Mouse (Mus musculus): ENCODE measurements around the gene Tfcp2l1.

Gene Tfcp2l1

DNA sequence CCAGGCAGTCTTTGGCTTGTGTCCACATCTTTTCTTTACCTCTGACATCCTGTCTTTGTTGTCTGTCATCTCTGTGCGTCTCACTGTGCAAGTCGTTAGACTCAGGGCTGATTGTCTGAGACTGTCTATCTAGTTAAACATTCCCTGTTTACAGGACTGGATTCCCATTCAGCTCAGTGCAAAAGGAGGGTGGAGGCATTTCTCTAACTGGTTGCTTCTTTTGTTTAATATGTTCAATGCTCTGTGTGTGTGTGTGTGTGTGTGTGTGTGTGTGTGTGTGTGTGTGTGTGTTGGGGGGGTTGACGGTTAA is 23.0 kb downstream of the Tfcp2l1 start:
- DNase-seq (ENCODE audit: low read depth, low spot score), result no peak

DNA sequence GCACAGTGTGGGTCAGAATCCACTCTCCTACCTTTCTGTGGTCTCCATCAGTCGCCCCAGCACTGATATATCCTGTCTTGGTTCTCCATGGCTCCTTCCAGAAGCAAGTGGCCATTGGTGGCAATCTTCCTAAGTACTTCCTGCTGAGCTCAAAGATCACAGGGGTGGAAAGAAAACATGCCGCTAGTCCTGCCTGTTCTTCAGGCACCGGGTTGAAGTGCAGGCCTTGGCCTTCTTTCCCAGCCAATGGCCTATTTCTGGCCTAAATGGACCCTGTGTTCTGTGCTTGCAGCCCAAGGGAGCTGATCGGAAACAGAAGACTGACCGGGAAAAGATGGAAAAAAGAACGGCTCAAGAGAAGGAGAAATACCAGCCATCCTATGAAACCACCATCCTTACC is 31.0 kb downstream of the Tfcp2l1 start:
- DNase-seq (ENCODE audit: low read depth, low spot score), result no peak

DNA sequence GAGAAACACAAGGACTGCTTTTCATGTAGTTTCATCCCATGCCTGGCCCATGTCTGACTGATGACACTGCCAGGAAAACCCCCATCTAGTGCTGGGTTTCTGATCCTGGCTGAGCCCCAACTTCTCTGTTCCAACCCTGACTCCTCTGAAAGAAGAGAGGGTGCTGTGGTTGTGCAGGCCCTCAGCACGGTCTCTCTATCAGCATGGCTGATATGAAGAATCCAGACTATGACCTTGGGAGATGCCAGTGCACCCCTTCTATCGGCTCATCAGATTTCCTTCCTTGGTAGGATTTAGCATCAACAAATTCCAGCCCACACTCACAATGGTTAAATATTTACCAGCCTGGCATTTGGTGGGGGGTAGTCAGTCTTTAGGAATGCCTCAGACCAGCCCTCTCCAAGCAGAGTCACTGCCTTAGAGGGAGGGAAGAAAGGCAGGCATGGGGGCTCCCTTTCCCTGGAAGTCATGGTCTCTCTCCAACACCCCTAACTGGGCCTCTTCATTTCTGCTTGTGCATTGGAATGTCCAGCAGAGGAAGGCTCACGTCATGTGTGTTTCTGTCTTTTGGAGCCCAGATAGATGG is 33.2 kb downstream of the Tfcp2l1 start:
- DNase-seq (ENCODE audit: low read depth, low spot score), result no peak

DNA sequence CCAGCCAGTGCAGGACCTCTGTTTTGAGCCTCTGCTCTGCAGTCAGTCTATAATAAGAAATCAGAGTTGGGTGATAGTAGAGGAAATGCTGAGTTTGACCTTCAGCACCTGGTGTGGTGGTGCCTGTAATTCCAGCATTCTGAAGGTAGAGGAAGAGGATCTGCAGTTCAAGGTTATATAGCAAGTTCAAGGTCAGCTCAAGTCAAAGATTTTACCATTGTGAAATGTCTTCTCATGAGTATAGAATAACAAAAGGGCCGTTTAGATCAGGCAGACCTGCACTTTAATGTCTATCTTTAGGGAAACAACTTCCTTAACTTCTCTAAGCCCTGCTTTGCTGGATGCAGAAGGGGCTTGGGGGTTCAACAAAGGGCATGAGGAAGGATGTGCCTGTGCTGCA is 35.3 kb downstream of the Tfcp2l1 start:
- no peak for DNase-seq (ENCODE audit: low read depth, low spot score)

DNA sequence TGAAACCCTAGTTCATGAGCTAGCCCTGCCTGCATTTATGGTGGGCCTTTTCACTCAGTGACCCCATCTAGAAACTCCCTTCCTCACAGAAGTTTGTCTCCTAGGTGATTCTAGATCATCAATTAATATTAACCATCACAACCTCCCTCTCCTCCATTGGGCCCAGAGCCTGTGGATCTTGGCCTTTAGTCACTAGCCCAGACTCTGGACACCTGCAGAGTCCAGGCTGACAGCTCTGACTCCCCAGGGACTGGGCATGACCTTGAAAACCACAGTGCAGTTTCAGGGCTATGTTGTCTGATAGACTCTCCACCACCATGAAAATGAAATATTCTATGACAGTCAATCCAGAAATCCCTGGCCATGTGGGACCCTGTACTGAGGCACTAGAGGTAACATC is 39.8 kb downstream of the Tfcp2l1 start:
- DNase-seq (ENCODE audit: low read depth, low spot score), result no peak

DNA sequence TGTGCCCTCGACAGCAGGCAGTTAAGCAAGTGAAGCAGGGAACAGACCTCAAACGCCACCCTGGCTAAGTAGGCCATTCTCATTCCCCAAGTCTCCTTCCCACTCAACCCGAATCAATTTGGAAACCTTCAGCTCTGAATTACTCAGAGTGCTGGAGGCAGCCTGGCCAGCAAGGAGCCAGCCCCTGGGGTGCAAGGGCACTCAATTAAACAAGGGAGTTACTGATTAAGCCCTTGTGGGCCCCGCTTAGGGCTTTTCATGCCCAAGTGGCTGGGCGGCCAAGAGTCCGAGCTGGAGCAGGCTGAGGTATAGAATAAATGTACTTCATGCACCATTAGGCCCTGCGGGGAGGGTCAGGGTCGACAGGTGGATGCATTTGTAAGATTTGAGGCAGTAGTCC is 44.5 kb downstream of the Tfcp2l1 start:
- DNase-seq (ENCODE audit: low read depth, low spot score), result peak; percentile 14

DNA sequence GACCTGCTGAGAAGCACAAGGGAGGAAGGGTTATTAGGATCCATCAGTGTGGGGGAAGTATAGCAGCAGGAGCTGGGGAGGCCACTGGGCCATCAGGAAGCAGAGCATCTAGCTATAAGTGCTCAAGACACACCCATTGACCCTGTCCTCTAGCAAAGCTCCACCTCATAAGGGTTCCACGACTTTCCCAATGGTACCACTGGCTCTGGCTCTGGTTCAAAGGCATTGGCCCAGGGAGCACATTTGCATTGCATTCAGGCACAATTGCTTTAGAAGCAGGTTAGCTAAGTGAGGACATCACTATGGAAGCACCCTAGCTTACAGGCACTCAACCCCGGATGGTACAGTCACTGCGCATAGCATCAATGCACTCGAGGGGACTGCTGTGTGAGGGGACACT is 46.4 kb downstream of the Tfcp2l1 start:
- no peak for DNase-seq (ENCODE audit: low read depth, low spot score)

DNA sequence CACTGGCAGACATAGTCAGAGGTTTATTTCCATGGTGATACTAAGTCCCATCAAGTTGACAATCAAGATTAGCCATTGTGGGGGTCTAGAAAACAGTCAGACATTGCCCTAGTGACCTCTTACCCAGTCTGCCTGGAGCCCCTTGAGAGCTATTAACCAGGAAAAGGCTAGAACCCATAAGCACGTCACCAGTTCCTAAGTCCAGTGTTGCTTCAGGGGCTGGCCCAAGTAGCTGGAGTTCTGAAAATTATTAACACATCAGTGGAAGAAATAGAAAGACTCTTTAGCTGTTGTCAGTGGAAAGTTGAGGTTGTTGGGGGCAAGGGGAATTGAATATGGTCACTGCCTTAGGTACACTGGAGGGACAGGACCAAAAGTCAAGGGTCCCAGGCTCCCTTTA is 54.2 kb downstream of the Tfcp2l1 start:
- DNase-seq (ENCODE audit: low read depth, low spot score), result no peak

DNA sequence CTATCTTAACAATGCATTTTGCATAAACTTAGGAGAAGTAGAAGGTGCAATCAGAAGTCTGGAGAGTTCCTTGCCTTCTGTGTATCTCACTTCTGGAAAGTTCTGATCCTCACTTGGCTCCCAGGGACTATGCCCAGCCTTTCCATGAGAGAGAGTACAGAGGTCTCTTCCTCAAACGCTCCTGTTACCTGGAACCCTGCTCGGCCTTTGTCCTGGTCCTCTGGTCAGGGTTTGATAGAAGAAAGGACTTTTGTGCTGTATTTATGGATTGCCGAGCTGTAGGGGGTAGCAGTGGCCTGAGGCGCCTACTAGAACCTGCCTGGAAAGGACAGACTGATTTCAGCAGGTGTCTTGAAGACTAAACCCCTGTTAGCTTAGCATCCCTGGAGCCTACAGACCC is 55.9 kb downstream of the Tfcp2l1 start:
- no peak for DNase-seq (ENCODE audit: low read depth, low spot score)

DNA sequence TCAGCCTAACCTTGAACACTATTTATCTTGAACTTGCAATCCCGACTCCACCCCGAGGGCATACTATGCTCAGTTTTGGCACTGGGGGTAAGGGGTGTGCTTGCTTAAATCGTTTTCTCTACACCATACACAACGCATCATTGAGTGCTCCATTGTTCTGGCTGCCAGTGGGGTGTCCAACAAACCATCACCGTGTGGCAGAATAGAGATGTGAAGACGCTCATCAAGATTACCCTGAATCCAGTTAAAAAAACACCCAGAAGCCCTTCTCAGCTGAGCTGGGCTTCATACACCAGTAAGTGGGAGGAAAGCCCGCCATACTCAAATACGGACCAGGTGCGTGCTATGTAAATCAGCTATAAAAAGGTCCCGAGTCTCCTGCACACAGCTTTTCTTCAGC is 60.0 kb downstream of the Tfcp2l1 start:
- DNase-seq (ENCODE audit: low read depth, low spot score), result no peak

DNA sequence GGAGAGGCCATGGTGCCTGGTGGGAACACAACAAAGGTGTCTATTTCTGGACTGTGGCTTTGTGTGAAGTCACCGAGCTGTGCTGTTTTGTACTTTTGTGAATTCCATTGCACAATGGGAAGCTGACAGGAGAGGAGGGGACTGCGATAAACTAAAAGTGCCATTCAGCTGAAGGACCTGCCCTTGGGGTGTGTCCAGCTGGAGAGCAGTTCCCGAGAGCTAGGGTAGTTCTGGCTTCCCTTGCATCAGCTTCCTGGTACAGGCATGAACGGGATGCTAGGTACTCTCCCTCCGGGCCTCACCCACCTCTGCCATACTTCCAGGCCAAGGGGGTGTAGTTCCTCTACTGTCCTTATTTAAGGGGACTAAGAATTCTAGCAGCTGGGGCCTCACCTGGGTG is 62.1 kb downstream of the Tfcp2l1 start:
- DNase-seq (ENCODE audit: low read depth, low spot score), result no peak

DNA sequence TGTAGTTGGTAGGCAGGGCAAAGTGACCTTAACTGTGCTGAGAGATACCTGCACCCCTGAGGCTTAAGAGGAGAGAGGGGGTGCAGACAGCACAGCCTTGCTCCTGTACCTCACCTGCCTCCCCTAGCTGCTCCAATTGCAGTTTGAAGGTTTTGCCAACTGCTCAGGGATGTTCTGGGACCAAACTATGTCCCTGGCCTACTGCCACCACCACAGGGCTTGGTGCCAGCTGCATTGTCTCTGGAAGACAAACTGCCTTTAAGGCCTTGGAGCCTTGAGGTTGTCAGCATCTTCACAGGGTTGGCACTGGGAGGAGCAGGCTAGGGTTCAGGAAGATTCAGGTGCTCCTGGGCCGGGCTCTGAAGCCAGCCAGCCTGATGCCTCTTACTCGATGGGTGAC is 66.7 kb downstream of the Tfcp2l1 start:
- peak; percentile 29 for DNase-seq (ENCODE audit: low read depth, low spot score)

DNA sequence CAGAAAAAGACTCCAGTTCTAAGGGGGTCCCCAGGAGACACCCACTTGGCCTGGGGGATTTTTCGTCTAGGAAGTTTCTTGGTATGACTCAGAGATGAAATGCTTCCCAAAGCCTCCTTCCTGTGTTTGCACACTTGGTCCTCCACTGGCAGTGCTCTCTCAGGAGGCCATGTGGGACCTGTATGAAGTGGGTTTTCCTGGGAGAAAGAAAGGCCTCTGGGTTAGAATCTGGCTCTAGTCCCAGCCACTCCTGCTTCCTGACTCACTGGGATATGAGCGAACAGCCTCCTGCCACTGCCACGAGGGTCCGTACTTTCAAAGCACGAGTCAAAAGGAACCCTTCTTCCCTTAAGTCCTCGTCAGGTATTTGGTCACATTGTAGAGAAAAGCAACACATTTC is 70.2 kb downstream of the Tfcp2l1 start:
- no peak for DNase-seq (ENCODE audit: low read depth, low spot score)

DNA sequence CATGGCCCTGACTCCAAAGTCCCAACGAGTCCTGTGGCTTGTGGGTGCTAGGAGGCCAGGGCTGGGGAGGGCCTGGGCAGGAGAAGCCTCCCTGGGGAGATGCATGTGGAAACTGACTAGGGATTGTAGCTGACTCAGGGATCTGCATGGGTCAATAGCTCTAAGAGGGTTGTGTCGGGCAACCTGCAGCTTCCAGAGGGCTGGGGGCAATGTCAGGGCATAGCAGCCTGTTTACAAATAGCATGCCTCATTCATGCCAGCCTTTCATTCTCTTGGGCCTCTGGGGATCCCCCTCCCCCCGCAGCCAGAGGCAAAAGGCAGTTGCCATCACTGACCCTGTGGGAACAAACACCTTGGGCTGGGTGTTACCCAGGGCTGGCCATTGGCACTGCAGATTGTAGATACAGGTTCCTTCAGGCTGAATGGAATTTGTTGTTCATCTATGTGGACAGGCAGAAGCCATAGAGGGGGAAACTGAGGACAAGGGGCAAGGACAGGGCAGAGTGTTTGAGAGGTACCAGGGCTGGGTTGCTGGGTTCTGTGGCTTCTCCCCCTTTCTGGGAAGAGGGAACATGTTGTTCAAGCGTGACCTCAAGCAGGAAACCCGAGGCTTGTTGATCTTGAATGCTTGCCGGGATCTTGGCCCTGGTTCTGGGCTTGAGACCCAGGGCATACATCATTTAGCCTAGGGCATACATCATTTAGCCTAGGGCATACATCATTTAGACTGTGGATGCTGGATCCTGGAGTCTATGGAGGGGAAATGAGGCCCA is 71.6 kb downstream of the Tfcp2l1 start:
- no peak for DNase-seq (ENCODE audit: low read depth, low spot score)

DNA sequence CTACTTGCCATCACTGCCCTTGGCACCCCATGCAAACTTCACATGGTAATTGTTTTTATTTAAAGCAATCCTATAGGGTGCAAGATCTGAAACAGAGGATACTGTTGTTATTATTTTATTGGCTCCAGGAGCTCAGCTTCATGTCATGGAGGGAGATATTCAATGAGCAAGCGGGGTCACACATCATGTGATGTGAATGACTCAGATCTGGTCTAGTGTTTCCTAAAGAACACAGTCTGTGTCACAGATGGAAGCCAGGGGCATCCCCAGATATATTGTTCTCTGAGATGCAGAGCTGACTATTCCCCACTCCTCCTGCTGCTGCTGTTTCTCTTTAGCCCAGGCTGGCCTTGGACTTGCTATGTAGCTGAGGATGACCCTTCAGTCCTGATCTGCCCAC is 72.2 kb downstream of the Tfcp2l1 start:
- DNase-seq (ENCODE audit: low read depth, low spot score), result no peak

DNA sequence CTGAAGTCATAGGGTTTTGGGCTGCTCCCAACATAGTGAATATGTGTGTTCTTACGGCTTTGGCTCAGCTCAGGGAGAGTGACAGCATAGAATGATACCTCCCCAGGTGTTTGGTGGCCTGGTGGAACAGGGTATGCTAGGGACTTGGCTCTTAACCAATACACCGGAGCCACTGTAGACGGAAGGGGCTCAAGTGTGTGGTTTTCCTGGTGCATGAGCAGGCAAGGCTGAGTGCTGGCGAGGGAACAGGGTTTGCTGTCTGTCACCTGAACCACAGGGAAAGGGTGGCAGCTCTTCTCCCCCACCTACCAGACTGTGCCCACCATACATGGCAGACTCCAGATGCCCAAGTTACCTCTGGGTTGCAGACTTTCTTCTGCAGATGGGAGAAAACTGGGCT is 83.9 kb downstream of the Tfcp2l1 start:
- DNase-seq (ENCODE audit: low read depth, low spot score), result no peak

DNA sequence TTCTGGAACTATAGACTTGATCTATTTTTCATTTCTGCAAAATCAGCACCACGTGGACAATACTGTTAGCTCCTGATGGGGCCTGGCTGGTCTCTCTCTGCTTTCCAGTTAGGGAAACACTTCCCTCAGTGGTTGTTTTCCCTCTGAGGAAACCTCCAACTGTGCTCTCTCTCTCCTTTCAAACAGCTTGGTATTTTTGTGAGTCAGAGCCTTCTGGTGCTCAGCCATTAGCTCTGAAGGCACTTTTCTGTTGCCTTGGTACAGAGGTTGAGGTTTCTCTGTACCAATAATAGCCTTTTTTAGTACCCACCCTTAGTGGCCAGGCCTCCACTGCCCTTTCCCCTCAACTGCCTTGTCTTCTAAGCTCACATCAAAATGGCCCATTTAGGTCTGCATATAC is 88.5 kb downstream of the Tfcp2l1 start:
- peak; percentile 23 for DNase-seq (ENCODE audit: low read depth, low spot score)

DNA sequence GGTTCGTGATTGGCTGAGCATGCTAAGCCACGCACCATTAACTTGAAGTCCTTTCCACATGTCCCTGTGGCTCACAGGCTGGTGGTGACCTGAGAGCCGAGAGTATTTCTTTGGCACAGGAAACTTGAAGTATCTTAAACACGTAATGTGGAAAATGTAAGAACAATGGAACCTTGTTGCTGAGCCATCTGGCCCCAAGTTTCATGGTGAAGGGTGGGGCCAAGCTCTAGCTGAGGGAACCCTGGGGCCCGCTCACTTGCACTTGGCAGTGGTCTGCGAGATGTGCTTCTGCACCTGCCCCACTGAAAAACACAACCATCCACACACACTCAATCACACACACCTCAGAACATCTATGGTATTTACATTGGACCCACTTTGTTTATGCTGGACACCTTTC is 90.3 kb downstream of the Tfcp2l1 start:
- no peak for DNase-seq (ENCODE audit: low read depth, low spot score)

DNA sequence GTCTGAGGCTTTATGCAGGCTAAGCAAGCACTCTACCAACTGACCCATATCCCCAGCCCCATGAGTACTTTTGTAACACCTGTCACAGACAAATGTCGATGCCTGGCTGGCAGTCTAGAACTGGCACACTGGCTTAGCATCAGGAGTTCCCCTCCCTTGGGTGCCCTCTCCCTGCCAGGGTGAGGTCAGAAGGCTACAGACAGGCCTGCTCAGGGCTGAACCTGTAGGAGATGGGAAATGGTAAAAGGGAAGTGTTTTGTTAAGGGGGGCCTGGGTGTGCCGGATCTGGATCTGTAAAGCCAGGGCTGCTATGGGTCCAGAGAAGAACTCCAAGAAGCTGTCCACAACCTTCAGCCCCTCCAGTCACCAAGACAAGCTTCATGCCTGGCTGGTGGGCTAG is 92.0 kb downstream of the Tfcp2l1 start:
- DNase-seq (ENCODE audit: low read depth, low spot score), result no peak

DNA sequence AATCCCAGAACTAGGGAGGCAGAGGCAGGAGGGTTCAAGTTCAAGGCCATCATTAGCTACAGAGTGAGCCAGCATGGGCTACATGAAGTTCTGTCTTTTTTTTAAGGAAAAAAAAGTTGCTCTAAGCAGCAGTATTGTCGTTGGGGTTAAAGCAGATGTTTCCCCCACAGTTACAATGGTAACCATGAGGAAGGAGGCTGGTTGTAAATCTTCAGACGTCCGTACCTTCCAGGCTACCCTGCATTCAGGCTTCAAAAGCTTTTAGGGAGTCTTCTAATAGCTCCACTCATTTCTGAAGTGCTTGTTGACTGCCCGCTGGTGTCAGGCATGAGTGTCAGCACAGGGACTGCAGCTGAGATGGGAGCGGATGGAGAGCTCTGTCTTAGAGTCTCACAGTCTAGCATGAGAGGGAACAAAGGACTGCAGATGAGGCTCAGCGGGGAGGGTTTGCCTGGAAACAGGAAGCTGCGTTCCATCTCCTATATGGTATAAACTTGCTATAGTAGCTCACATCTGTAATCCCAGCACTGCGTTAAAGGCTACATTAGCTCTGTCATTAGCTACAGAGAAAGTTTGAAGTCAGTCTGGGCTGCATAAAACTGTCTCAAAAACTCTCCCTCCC is 92.8 kb downstream of the Tfcp2l1 start:
- no peak for DNase-seq (ENCODE audit: low read depth, low spot score)

DNA sequence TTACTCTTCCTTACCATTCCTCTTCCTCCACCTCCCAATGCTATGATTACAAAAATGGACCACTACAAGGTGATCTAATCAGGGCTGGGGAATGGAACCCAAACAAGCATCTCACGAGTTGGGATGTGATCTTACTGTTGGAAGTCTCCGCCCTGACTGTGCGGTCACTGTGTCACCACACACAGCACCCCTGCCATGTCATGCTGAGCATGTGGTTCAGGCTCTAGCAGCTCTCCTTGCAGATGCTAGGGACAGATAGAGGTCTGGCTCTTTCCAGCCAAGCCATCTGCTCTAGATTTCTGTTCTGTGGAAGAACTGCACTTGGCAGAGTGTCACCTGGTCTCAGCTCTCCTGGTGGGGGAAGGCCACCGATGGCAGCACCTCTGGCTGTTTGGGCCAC is 99.3 kb downstream of the Tfcp2l1 start:
- DNase-seq (ENCODE audit: low read depth, low spot score), result no peak

DNA sequence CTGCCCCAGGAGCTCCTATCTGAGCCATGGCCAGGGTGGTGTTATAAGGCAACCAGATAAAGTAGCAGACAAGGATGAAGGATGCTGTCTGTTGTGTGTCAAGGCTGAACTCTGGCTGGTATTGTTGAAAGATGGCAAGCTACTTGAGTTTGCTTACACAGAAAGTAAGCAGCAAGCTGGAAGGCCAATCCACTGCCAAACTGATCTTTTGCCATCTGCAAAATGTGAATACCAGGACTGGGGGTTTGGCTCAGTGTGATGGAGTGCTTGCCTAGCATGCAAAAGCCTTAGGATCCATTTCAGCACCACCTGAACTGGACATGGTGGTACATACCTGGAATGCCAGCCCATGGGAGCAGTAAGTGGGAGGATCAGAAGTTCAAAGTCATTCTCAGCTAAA is 101.1 kb downstream of the Tfcp2l1 start:
- DNase-seq (ENCODE audit: low read depth, low spot score), result no peak

Data from brain, adult 2 months (tissue).